Mouse (Mus musculus) embryonic fibroblast, embryonic 13.5 days (primary cell): ENCODE data around the gene Gm13272.
"Not testable (repeated sequence)": the region's sequence is repeated elsewhere in the genome, so short reads cannot be mapped to it uniquely, and the experiment has no call there.

ENCODE experiments used
- CTCF ChIP-seq: IDR thresholded peaks from 2 replicates; pipeline ENCODE4 v1.5.1; 2011; ENCODE audit warnings: mild to moderate bottlenecking, control low read depth, low read length, moderate library complexity, borderline replicate concordance; ENCODE audit not compliant: insufficient read depth
- POLR2A ChIP-seq: IDR thresholded peaks from 2 replicates; pipeline ENCODE4 v1.6.1; 2011; ENCODE audit warnings: low read depth, mild to moderate bottlenecking, control low read depth, low read length, moderate library complexity

- TF ChIP-seq CTCF, POLR2A: not testable (repeated sequence)
Observed at GRCm38 (mm10) chr4:88805761-88806160, 26.1 kb downstream of the Gm13272 start.
